Mouse (Mus musculus): Measurements from ENCODE around the gene Ccdc151. TPM values are rescaled to one million over a fixed set of nuclear protein-coding genes. Genes with fewer than 3 reads are reported as not detected.

Gene Ccdc151
- total and polyA plus RNA-seq, 3 experiments = 0.47 to 1.0 (median 0.73) TPM

GRCm38 (mm10) chr9:21996178-21996867, 6.1 kb downstream of the Ccdc151 start:
- no peak for DNase-seq

- DNase-seq = peak; percentile 41
Observed at GRCm38 (mm10) chr9:21992227-21992626, 10.2 kb downstream of the Ccdc151 start.

- peak; percentile 91 for DNase-seq
Observed at GRCm38 (mm10) chr9:21989230-21990110, 13.0 kb downstream of the Ccdc151 start, which contains the start of gene Rgl3. Gene Rgl3, minus strand, starts transcription at chr9:21989446.

- peak; percentile 35 for DNase-seq
Observed at GRCm38 (mm10) chr9:21988421-21989101, 13.9 kb downstream of the Ccdc151 start.

- peak; percentile 60 for DNase-seq
Observed at GRCm38 (mm10) chr9:21987592-21988342, 14.7 kb downstream of the Ccdc151 start.

GRCm38 (mm10) chr9:21983911-21984310, 18.5 kb downstream of the Ccdc151 start:
- no peak for DNase-seq

- no peak for DNase-seq
Observed at GRCm38 (mm10) chr9:21978398-21979128, 23.9 kb downstream of the Ccdc151 start.

GRCm38 (mm10) chr9:21977972-21978371, 24.5 kb downstream of the Ccdc151 start:
- peak; percentile 49 for DNase-seq

- no peak for DNase-seq
Observed at GRCm38 (mm10) chr9:21977331-21977730, 25.1 kb downstream of the Ccdc151 start.

GRCm38 (mm10) chr9:21976626-21977175, 25.7 kb downstream of the Ccdc151 start:
- DNase-seq = no peak

- peak; percentile 35 for DNase-seq
Observed at GRCm38 (mm10) chr9:21969304-21969703, 33.1 kb downstream of the Ccdc151 start.

GRCm38 (mm10) chr9:21968883-21969282, 33.6 kb downstream of the Ccdc151 start:
- DNase-seq = no peak

- peak; percentile 46 for DNase-seq
Observed at GRCm38 (mm10) chr9:21963417-21963816, 39.0 kb downstream of the Ccdc151 start, which contains the start of gene Epor. Gene Epor, minus strand, starts transcription at chr9:21963506.

GRCm38 (mm10) chr9:21962416-21963059, 39.9 kb downstream of the Ccdc151 start:
- DNase-seq = peak; percentile 66

- DNase-seq = no peak
Observed at GRCm38 (mm10) chr9:21962010-21962409, 40.4 kb downstream of the Ccdc151 start.

GRCm38 (mm10) chr9:21961366-21961980, 41.0 kb downstream of the Ccdc151 start:
- DNase-seq = no peak

- peak; percentile 34 for DNase-seq
Observed at GRCm38 (mm10) chr9:21960558-21961208, 41.8 kb downstream of the Ccdc151 start.

- no peak for DNase-seq
Observed at GRCm38 (mm10) chr9:21960135-21960534, 42.3 kb downstream of the Ccdc151 start.

GRCm38 (mm10) chr9:21959244-21959643, 43.2 kb downstream of the Ccdc151 start:
- DNase-seq = no peak

Measured in adrenal gland, adult 2 months (tissue).